Mouse (Mus musculus): ENCODE results near the gene Sc5d. TPM values are rescaled to one million over a fixed set of nuclear protein-coding genes. Genes with fewer than 3 reads are reported as not detected.

The Sc5d gene
- 60.0 and 67.2 TPM in 2 replicates for polyA plus RNA-seq (2014; fragmentation: Nextera tagmentation; extraction: Ambion mirVana)

DNA sequence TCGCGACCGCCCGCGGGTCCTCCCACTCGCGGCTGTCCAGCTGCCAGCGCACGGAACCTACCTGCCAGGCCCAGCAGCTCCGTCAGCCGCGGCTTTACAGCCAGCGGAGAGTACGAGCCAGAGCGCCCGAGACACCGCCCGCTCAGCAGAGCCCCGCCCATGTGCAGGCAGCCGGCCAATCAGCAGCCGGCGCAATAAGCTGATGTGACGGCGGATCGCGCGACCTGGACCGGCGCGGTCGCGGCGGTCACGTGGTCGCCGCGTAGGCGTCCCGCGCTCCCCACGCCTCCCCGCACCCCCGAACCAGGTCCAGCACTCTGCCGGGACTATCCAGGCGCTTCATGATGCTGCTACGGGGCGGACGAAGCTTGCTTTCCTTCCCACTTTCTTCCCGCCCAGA lies at the start of gene Sc5d:
Gene Sc5d (minus strand): TSS at position 112 of the 400 bp plus-strand sequence.
- 0% methylated on average over 47 of the region's 49 CpGs for WGBS
- H3K9ac ChIP-seq (ENCODE audit: low read length) = peak within 1 kb of the TSS; percentile 81
- peak within 1 kb of the TSS; percentile 80 for H3K4me3 ChIP-seq (ENCODE audit: low read depth, low read length)
- no peaks in the 10 kb centered on the region for H3K36me3 ChIP-seq (ENCODE audit: control insufficient read depth, insufficient read depth, low read length)
- peaks cover 8% of the 10 kb centered on the region; the same call in 1 of the 2 replicates for H3K4me1 ChIP-seq (ENCODE audit: control insufficient read depth, insufficient read depth, low read length)
- H3K27ac ChIP-seq (ENCODE audit: low read depth, low read length) = peak within 1 kb of the TSS; percentile 72
- peak within 1 kb of the TSS; percentile 61 for H3K4me2 ChIP-seq
- H3K27me3 ChIP-seq (ENCODE audit: control insufficient read depth, insufficient read depth, low read length) = no peaks in the 10 kb centered on the region
- DNase-seq (ENCODE audit: low spot score, missing footprints) (peak; percentile 97), ATAC-seq (ENCODE audit: low FRiP score) (peak; percentile 98)
- H3K9me3 ChIP-seq (ENCODE audit: control insufficient read depth, low read length) = no peaks in the 10 kb centered on the region

- H3K4me1 ChIP-seq (ENCODE audit: control insufficient read depth, insufficient read depth, low read length) = no peaks in the 10 kb centered on the region
- 88% methylated on average over 3 of the region's 3 CpGs for WGBS
- no peak overlapping the region for H3K9ac ChIP-seq (ENCODE audit: low read length)
- no peaks in the 10 kb centered on the region for H3K27me3 ChIP-seq (ENCODE audit: control insufficient read depth, insufficient read depth, low read length)
- no peaks in the 10 kb centered on the region for H3K36me3 ChIP-seq (ENCODE audit: control insufficient read depth, insufficient read depth, low read length)
- H3K4me2 ChIP-seq = no peak overlapping the region
- H3K9me3 ChIP-seq (ENCODE audit: control insufficient read depth, low read length) = no peaks in the 10 kb centered on the region
- DNase-seq (ENCODE audit: low spot score, missing footprints) = no peak
- no peak for ATAC-seq (ENCODE audit: low FRiP score)
- no peak overlapping the region for H3K4me3 ChIP-seq (ENCODE audit: low read depth, low read length)
- no peak overlapping the region for H3K27ac ChIP-seq (ENCODE audit: low read depth, low read length)
Observed at GRCm38 (mm10) chr9:42311311-42311710, 47.3 kb upstream of the Sc5d start.

DNA sequence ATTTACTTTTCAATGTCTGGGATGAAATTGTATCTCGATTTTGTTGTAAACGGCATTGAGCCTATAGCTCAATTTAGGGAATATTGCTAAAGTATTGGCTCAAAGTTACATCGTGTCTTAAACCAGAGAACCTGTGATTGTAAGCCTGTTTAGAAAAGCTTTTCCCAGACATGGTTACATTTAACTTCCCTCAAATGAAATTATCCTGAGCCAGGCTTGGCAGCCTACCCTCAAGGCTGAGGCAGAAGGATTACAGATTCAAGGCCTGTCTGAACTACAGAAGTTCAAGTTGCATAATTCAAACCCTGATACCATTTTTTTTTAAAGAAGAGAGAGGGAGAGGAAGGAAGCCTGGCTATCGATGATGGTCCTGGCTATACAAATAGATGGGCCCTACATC lies 39.8 kb upstream of the Sc5d start:
- no peak for ATAC-seq (ENCODE audit: low FRiP score)
- H3K4me2 ChIP-seq = no peak overlapping the region
- 90% methylated on average over 4 of the region's 4 CpGs for WGBS
- H3K9me3 ChIP-seq (ENCODE audit: control insufficient read depth, low read length) = no peaks in the 10 kb centered on the region
- no peaks in the 10 kb centered on the region for H3K4me1 ChIP-seq (ENCODE audit: control insufficient read depth, insufficient read depth, low read length)
- no peaks in the 10 kb centered on the region for H3K36me3 ChIP-seq (ENCODE audit: control insufficient read depth, insufficient read depth, low read length)
- no peak overlapping the region for H3K4me3 ChIP-seq (ENCODE audit: low read depth, low read length)
- no peak overlapping the region for H3K27ac ChIP-seq (ENCODE audit: low read depth, low read length)
- H3K27me3 ChIP-seq (ENCODE audit: control insufficient read depth, insufficient read depth, low read length) = no peaks in the 10 kb centered on the region
- no peak for DNase-seq (ENCODE audit: low spot score, missing footprints)
- H3K9ac ChIP-seq (ENCODE audit: low read length) = no peak overlapping the region

DNA sequence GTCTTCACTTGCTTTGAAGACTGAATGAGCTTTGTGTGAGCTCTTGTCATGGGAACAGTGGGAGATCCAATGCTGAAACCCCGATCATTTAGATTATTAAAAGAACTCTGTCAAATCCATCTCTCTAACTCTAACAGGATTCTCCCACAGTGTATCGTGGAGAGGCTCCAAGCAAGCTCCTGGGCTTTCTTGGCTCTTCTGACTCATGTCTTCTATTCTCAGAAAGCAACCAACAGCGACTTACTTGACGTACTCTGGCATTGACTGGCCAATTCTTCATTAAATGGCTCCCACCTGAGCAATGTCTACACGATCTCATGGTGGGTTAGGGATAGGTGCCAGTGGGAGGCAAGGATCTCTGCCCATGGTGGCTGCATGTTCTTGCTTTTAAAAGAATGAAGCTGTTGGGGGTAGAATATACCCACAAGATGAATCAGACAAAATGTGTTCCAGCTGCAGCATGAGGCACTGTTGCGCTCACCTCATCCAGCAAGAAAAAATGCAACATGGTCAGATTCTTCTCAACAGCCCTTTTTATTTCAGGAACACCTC lies 37.1 kb upstream of the Sc5d start:
- 85% methylated on average over 6 of the region's 6 CpGs for WGBS
- no peak overlapping the region for H3K27ac ChIP-seq (ENCODE audit: low read depth, low read length)
- H3K9ac ChIP-seq (ENCODE audit: low read length) = no peak overlapping the region
- H3K4me3 ChIP-seq (ENCODE audit: low read depth, low read length) = no peak overlapping the region
- DNase-seq (ENCODE audit: low spot score, missing footprints) (no peak), ATAC-seq (ENCODE audit: low FRiP score) (no peak)
- H3K27me3 ChIP-seq (ENCODE audit: control insufficient read depth, insufficient read depth, low read length) = no peaks in the 10 kb centered on the region
- no peaks in the 10 kb centered on the region for H3K9me3 ChIP-seq (ENCODE audit: control insufficient read depth, low read length)
- no peaks in the 10 kb centered on the region for H3K4me1 ChIP-seq (ENCODE audit: control insufficient read depth, insufficient read depth, low read length)
- H3K4me2 ChIP-seq = no peak overlapping the region
- H3K36me3 ChIP-seq (ENCODE audit: control insufficient read depth, insufficient read depth, low read length) = no peaks in the 10 kb centered on the region

DNA sequence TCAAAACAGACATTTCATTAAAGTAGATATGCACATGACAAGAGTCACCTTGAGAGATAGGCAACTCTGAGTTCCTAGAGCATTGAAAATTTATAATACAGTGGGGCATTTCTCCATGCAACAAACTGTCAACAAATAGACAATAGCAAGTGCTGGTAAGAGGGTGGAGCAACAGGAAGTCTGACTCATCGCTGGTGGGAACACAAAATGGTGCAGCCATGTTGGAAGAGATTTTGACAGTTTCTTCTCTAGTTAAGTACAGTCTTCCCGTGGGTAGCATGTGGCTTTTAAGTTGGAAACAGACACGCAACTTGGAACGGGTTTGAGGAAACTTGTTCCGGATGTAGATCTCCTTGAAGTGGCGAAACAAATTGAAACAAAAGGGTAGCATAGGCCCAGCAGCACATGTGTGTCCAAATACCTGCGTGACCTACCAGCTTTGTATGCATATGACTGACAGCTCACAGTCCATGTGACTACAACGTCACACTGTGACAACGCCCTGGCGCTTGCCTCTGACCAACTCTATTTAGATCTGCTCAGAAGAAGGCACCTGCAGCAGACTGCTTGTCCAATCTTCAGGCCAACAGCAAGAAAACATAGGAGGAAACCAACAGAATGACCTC lies 32.4 kb upstream of the Sc5d start:
- 94% methylated on average over 10 of the region's 10 CpGs for WGBS
- Histone ChIP-seq H3K9me3 (ENCODE audit: control insufficient read depth, low read length) (no peaks in the 10 kb centered on the region), H3K4me1 (ENCODE audit: control insufficient read depth, insufficient read depth, low read length) (no peaks in the 10 kb centered on the region), H3K27me3 (ENCODE audit: control insufficient read depth, insufficient read depth, low read length) (no peaks in the 10 kb centered on the region), H3K4me2 (no peak overlapping the region), H3K27ac (ENCODE audit: low read depth, low read length) (no peak overlapping the region), H3K4me3 (ENCODE audit: low read depth, low read length) (no peak overlapping the region), H3K36me3 (ENCODE audit: control insufficient read depth, insufficient read depth, low read length) (no peaks in the 10 kb centered on the region), H3K9ac (ENCODE audit: low read length) (no peak overlapping the region)
- ATAC-seq (ENCODE audit: low FRiP score) (no peak), DNase-seq (ENCODE audit: low spot score, missing footprints) (no peak)

DNA sequence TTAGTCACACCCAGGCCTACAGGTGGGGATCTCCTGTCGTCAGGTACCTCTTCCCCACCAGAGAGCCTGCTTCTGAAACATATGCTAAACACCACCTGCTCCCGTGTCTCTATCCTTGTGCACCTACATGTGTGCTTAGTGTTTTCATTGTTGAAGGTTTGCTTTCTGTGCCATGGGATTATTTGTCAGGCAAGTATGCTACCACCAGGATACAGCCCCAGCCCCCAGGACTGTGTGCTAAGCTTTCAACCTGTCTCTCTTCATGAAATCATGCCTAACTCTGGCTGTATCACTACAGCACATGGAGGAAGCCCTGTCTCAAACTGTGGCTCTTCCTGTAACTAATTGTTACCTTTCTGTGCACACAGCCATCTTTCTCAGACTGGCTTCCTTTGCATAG lies 30.1 kb upstream of the Sc5d start:
- Histone ChIP-seq H3K4me3 (ENCODE audit: low read depth, low read length) (no peak overlapping the region), H3K4me2 (no peak overlapping the region), H3K27ac (ENCODE audit: low read depth, low read length) (no peak overlapping the region), H3K36me3 (ENCODE audit: control insufficient read depth, insufficient read depth, low read length) (no peaks in the 10 kb centered on the region), H3K9me3 (ENCODE audit: control insufficient read depth, low read length) (no peaks in the 10 kb centered on the region), H3K9ac (ENCODE audit: low read length) (no peak overlapping the region), H3K27me3 (ENCODE audit: control insufficient read depth, insufficient read depth, low read length) (no peaks in the 10 kb centered on the region), H3K4me1 (ENCODE audit: control insufficient read depth, insufficient read depth, low read length) (no peaks in the 10 kb centered on the region)
- WGBS = 76% methylated on average over 2 of the region's 2 CpGs
- ATAC-seq (ENCODE audit: low FRiP score) (no peak), DNase-seq (ENCODE audit: low spot score, missing footprints) (no peak)

DNA sequence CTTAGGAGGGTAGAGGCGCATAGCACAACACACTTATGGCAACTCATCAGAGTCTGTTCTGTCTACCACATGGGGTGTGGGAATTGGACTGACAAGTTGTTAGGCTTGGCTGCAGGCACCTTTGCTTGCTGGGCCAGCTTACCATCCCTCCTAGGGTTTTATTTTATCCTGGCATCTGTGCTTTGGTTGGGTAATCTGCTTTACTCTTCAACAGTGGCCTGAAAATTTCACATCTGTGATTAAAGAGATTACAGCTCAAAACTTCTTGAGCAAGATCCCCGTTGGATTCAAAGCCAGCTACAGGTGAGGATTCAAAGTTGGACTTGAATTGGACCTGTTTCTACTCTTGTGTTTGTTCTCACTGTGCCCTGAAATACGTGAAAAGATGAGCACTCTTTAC lies 29.5 kb upstream of the Sc5d start:
- WGBS = 72% methylated on average over 3 of the region's 3 CpGs
- ATAC-seq (ENCODE audit: low FRiP score) (no peak), DNase-seq (ENCODE audit: low spot score, missing footprints) (no peak)
- Histone ChIP-seq H3K4me1 (ENCODE audit: control insufficient read depth, insufficient read depth, low read length) (no peaks in the 10 kb centered on the region), H3K27ac (ENCODE audit: low read depth, low read length) (no peak overlapping the region), H3K27me3 (ENCODE audit: control insufficient read depth, insufficient read depth, low read length) (no peaks in the 10 kb centered on the region), H3K36me3 (ENCODE audit: control insufficient read depth, insufficient read depth, low read length) (no peaks in the 10 kb centered on the region), H3K9ac (ENCODE audit: low read length) (no peak overlapping the region), H3K4me2 (no peak overlapping the region), H3K9me3 (ENCODE audit: control insufficient read depth, low read length) (no peaks in the 10 kb centered on the region), H3K4me3 (ENCODE audit: low read depth, low read length) (no peak overlapping the region)

DNA sequence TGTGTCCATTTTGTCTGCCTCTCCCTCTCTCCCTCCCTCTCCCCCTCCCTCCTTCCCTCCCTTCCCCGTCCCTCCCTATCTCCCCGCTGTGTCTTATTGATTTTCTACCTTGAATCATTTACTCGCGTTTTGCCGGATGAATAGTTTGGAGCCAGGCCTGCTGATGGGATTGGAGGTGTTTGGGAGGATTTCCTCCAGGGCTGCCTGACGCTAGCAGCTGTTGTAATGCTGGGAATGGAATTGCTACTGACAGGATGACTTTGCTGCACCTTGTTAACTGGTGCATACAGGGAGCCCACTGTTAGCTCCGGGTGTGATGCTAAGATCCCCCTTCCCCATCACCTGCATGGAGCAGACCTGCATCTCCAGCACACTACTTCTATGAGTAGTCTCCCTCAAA lies 29.0 kb upstream of the Sc5d start:
- ATAC-seq (ENCODE audit: low FRiP score) = no peak
- Histone ChIP-seq H3K27me3 (ENCODE audit: control insufficient read depth, insufficient read depth, low read length) (no peaks in the 10 kb centered on the region), H3K4me2 (no peak overlapping the region), H3K4me3 (ENCODE audit: low read depth, low read length) (no peak overlapping the region), H3K27ac (ENCODE audit: low read depth, low read length) (no peak overlapping the region), H3K9me3 (ENCODE audit: control insufficient read depth, low read length) (no peaks in the 10 kb centered on the region), H3K9ac (ENCODE audit: low read length) (no peak overlapping the region), H3K4me1 (ENCODE audit: control insufficient read depth, insufficient read depth, low read length) (no peaks in the 10 kb centered on the region), H3K36me3 (ENCODE audit: control insufficient read depth, insufficient read depth, low read length) (no peaks in the 10 kb centered on the region)
- 29% methylated on average over 7 of the region's 7 CpGs for WGBS
- DNase-seq (ENCODE audit: low spot score, missing footprints) = no peak

DNA sequence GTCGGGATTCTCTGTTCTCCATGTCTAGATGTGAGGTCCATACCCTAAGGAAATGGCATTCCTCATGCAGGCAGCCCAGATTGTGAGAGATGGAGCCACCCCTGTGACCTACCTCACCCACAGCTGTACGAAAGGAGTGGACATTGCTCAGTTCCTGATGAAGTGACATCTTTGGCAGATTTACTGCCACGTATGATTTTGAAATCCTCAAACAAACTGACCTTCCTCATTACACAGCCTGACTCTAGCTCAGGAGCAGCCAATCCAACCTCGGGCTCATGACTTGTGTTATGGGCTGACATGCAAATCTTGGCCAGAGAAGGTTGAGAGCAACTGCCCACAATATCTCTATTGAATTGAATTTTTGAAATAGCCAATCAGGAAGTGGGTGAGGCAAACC lies 15.6 kb upstream of the Sc5d start:
- Histone ChIP-seq H3K4me2 (no peak overlapping the region), H3K4me1 (ENCODE audit: control insufficient read depth, insufficient read depth, low read length) (no peaks in the 10 kb centered on the region), H3K36me3 (ENCODE audit: control insufficient read depth, insufficient read depth, low read length) (no peaks in the 10 kb centered on the region), H3K9ac (ENCODE audit: low read length) (no peak overlapping the region), H3K9me3 (ENCODE audit: control insufficient read depth, low read length) (no peaks in the 10 kb centered on the region), H3K27ac (ENCODE audit: low read depth, low read length) (no peak overlapping the region), H3K4me3 (ENCODE audit: low read depth, low read length) (no peak overlapping the region), H3K27me3 (ENCODE audit: control insufficient read depth, insufficient read depth, low read length) (no peaks in the 10 kb centered on the region)
- DNase-seq (ENCODE audit: low spot score, missing footprints) (no peak), ATAC-seq (ENCODE audit: low FRiP score) (no peak)
- 74% methylated on average over 4 of the region's 4 CpGs for WGBS

All from midbrain, embryonic 11.5 days (tissue).